Mouse (Mus musculus) heart, postnatal 0 days (tissue): ENCODE measurements at regions not wholly inside any gene's neighbourhood (a gene's known extent, or its start where the extent isn't known, plus 50 kb on each side); places are given as distances from the start of the nearest gene placed in this dataset.

Experiments used
- CTCF ChIP-seq: IDR thresholded peaks from 2 replicates; pipeline ENCODE4 v1.5.1; 2016; ENCODE audit warnings: antibody characterized with exemption, control low read depth, low read depth
- EP300 ChIP-seq: IDR thresholded peaks from 2 replicates; pipeline ENCODE4 v1.6.1; 2016; ENCODE audit warnings: antibody characterized with exemption, low read depth

- no peak for TF ChIP-seq CTCF
- TF ChIP-seq EP300: 0 out of 2 replicates have a peak, but pooled peaks have one; percentile 40
These were observed 73.1 kb downstream of the Rpusd4 start for GRCm38 (mm10) chr9:35340811-35341210.
